Mouse (Mus musculus): ENCODE data around the gene Usf2. TPM values are rescaled to one million over a fixed set of nuclear protein-coding genes. Genes with fewer than 3 reads are reported as not detected.
A peak's percentile ranks its signal among the peaks of the same experiment; 100 is the strongest.

Gene Usf2
- polyA plus RNA-seq, 1 experiment from 2014 or later: 22.7 TPM

DNA sequence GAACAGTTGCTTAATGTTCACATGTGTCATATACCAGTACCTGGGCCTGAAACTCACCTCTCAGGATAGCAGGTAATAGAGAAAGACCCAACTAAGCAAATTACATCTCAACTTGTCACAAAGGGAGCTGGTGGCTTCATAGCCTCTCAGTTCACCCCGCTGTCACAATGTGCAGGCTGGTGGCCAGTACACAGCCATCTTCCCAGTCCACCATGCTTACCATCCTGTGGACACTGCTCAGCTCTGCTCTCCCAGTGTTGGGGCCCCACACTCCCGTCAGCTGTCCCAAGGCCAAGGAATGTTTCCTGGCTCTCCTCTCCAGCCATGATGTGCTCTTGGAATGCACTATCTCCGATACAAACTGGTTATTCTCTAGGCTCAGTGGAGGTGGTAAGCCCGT is 25.1 kb upstream of the Usf2 start:
- Histone ChIP-seq H3K27ac (ENCODE audit: low read depth) (no peak overlapping the region), H3K4me1 (replicated peaks; ENCODE audit: control insufficient read depth, insufficient read depth, low read length) (no peaks in the 10 kb centered on the region), H3K36me3 (ENCODE audit: control insufficient read depth, insufficient read depth, low read length) (no peaks in the 10 kb centered on the region), H3K9ac (ENCODE audit: low read length) (no peak overlapping the region), H3K27me3 (replicated peaks; ENCODE audit: control insufficient read depth, insufficient read depth, low read length) (no peaks in the 10 kb centered on the region), H3K4me2 (ENCODE audit: low read length) (no peak overlapping the region), H3K9me3 (ENCODE audit: control insufficient read depth, low read length) (no peaks in the 10 kb centered on the region), H3K4me3 (ENCODE audit: low read depth, low read length) (no peak overlapping the region)
- ATAC-seq (replicated peaks; ENCODE audit: low FRiP score, low TSS enrichment, low read depth): no peak
- 92% methylated on average over 4 of the region's 4 CpGs for WGBS
- DNase-seq (ENCODE audit: low spot score): no peak

DNA sequence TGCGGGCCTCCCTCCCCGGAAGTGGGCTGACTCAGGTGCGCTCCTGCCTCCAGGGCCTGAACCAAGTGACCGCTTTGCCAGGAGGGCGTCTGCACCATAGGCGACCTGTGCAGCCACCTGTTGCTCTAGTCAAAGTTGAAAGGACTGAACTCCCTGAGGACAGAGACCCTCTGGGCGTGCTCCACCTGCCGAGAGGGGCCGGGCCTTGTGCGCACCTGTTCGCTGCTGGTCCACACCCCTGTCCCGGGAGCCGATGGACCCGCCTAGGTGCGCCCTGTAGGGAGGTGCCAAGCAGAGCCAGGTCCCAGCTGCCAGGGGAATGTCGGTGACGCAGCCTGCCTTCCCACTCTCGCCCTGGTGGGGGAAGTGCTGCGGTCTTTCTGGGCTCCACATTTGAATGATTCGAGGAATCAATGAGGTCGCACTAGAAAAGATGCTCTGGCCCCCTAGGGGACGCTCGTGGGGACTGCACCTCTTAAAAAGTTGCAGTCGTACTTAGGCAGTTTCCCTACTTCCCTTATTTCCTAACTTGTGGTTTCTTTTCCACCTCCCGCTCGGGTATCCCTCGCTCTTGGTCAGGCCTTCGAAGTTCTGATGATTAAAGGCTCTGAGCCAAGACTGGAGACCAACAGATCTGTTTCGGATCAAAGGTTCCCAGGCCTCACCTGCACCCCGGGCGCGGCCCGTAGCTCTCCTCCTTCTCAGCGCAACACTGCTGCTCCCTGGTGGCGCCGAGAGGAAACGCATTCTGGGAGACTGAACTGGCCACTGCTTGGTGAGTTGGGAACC is 17.1 kb upstream of the Usf2 start, which contains the start of gene Fam187b:
Gene Fam187b (plus strand): TSS at position 290 of the 789 bp plus-strand sequence.
- under 1% methylated on average over 37 of the region's 37 CpGs for WGBS

GRCm38 (mm10) chr7:30973251-30973500 is 16.6 kb upstream of the Usf2 start, which contains the start of gene Lsr:
Gene Lsr (minus strand): TSS chr7:30973464.
- peaks cover 11% of the 10 kb centered on the region; the same call in 1 of the 2 replicates for H3K36me3 ChIP-seq (ENCODE audit: control insufficient read depth, insufficient read depth, low read length)
- peak within 1 kb of the TSS; percentile 47 for H3K4me3 ChIP-seq (ENCODE audit: low read depth, low read length)
- H3K27me3 ChIP-seq (replicated peaks; ENCODE audit: control insufficient read depth, insufficient read depth, low read length): 0 out of 2 replicates have a peak, but pooled peaks cover 11% of the 10 kb centered on the region
- peak within 1 kb of the TSS; percentile 61 for H3K4me2 ChIP-seq (ENCODE audit: low read length)
- peak within 1 kb of the TSS; percentile 66 for H3K9ac ChIP-seq (ENCODE audit: low read length)
- under 1% methylated on average over 19 of the region's 19 CpGs for WGBS
- DNase-seq (ENCODE audit: low spot score) (no peak), ATAC-seq (replicated peaks; ENCODE audit: low FRiP score, low TSS enrichment, low read depth) (peak; percentile 91; the same call in 1 of the 2 replicates)
- H3K27ac ChIP-seq (ENCODE audit: low read depth): peak within 1 kb of the TSS; percentile 81
- H3K9me3 ChIP-seq (ENCODE audit: control insufficient read depth, low read length): no peaks in the 10 kb centered on the region
- no peaks in the 10 kb centered on the region; the same call in 1 of the 2 replicates for H3K4me1 ChIP-seq (replicated peaks; ENCODE audit: control insufficient read depth, insufficient read depth, low read length)

More for the DNA sequence above, 17.1 kb upstream of the Usf2 start, which contains the start of gene Fam187b:
- H3K9ac ChIP-seq (ENCODE audit: low read length): peak within 1 kb of the TSS; percentile 66
- no peaks in the 10 kb centered on the region for H3K9me3 ChIP-seq (ENCODE audit: control insufficient read depth, low read length)
- DNase-seq (ENCODE audit: low spot score) (peak; percentile 96), ATAC-seq (replicated peaks; ENCODE audit: low FRiP score, low TSS enrichment, low read depth) (peak; percentile 94)
- 0 out of 2 replicates have a peak, but pooled peaks cover 11% of the 10 kb centered on the region for H3K27me3 ChIP-seq (replicated peaks; ENCODE audit: control insufficient read depth, insufficient read depth, low read length)
- H3K4me2 ChIP-seq (ENCODE audit: low read length): peak within 1 kb of the TSS; percentile 61
- 0 out of 2 replicates have a peak, but pooled peaks cover 8% of the 10 kb centered on the region for H3K36me3 ChIP-seq (ENCODE audit: control insufficient read depth, insufficient read depth, low read length)
- no peaks in the 10 kb centered on the region; the same call in 1 of the 2 replicates for H3K4me1 ChIP-seq (replicated peaks; ENCODE audit: control insufficient read depth, insufficient read depth, low read length)
- H3K27ac ChIP-seq (ENCODE audit: low read depth): peak within 1 kb of the TSS; percentile 81
- peak within 1 kb of the TSS; percentile 47 for H3K4me3 ChIP-seq (ENCODE audit: low read depth, low read length)

- Histone ChIP-seq H3K9me3 (ENCODE audit: control insufficient read depth, low read length) (no peaks in the 10 kb centered on the region), H3K9ac (ENCODE audit: low read length) (peak overlapping the region; percentile 66), H3K4me2 (ENCODE audit: low read length) (peak overlapping the region; percentile 61), H3K27me3 (replicated peaks; ENCODE audit: control insufficient read depth, insufficient read depth, low read length) (0 out of 2 replicates have a peak, but pooled peaks cover 11% of the 10 kb centered on the region), H3K27ac (ENCODE audit: low read depth) (peak overlapping the region; percentile 81), H3K4me3 (ENCODE audit: low read depth, low read length) (peak overlapping the region; percentile 47), H3K36me3 (ENCODE audit: control insufficient read depth, insufficient read depth, low read length) (peaks cover 11% of the 10 kb centered on the region; the same call in 1 of the 2 replicates), H3K4me1 (replicated peaks; ENCODE audit: control insufficient read depth, insufficient read depth, low read length) (no peaks in the 10 kb centered on the region; the same call in 1 of the 2 replicates)
- WGBS: 3% methylated on average over 41 of the region's 41 CpGs
- peak; percentile 41 for ATAC-seq (replicated peaks; ENCODE audit: low FRiP score, low TSS enrichment, low read depth)
- no peak for DNase-seq (ENCODE audit: low spot score)
These were observed 16.0 kb upstream of the Usf2 start for GRCm38 (mm10) chr7:30972426-30973250.

GRCm38 (mm10) chr7:30971901-30972300 is 15.3 kb upstream of the Usf2 start:
- WGBS: 87% methylated on average over 15 of the region's 15 CpGs
- Histone ChIP-seq H3K9ac (ENCODE audit: low read length) (peak overlapping the region; percentile 66; the same call in 1 of the 2 replicates), H3K4me2 (ENCODE audit: low read length) (peak overlapping the region; percentile 61), H3K9me3 (ENCODE audit: control insufficient read depth, low read length) (no peaks in the 10 kb centered on the region), H3K4me3 (ENCODE audit: low read depth, low read length) (peak overlapping the region; percentile 47), H3K27ac (ENCODE audit: low read depth) (no peak overlapping the region), H3K27me3 (replicated peaks; ENCODE audit: control insufficient read depth, insufficient read depth, low read length) (0 out of 2 replicates have a peak, but pooled peaks cover 11% of the 10 kb centered on the region), H3K36me3 (ENCODE audit: control insufficient read depth, insufficient read depth, low read length) (peaks cover 11% of the 10 kb centered on the region; the same call in 1 of the 2 replicates), H3K4me1 (replicated peaks; ENCODE audit: control insufficient read depth, insufficient read depth, low read length) (no peaks in the 10 kb centered on the region; the same call in 1 of the 2 replicates)
- ATAC-seq (replicated peaks; ENCODE audit: low FRiP score, low TSS enrichment, low read depth) (no peak), DNase-seq (ENCODE audit: low spot score) (no peak)

- Histone ChIP-seq H3K4me2 (ENCODE audit: low read length) (no peak overlapping the region), H3K27me3 (replicated peaks; ENCODE audit: control insufficient read depth, insufficient read depth, low read length) (0 out of 2 replicates have a peak, but pooled peaks cover 11% of the 10 kb centered on the region), H3K4me1 (replicated peaks; ENCODE audit: control insufficient read depth, insufficient read depth, low read length) (no peaks in the 10 kb centered on the region; the same call in 1 of the 2 replicates), H3K9me3 (ENCODE audit: control insufficient read depth, low read length) (no peaks in the 10 kb centered on the region), H3K27ac (ENCODE audit: low read depth) (no peak overlapping the region), H3K36me3 (ENCODE audit: control insufficient read depth, insufficient read depth, low read length) (peaks cover 11% of the 10 kb centered on the region; the same call in 1 of the 2 replicates), H3K4me3 (ENCODE audit: low read depth, low read length) (no peak overlapping the region), H3K9ac (ENCODE audit: low read length) (no peak overlapping the region)
- WGBS: 91% methylated on average over 4 of the region's 4 CpGs
- ATAC-seq (replicated peaks; ENCODE audit: low FRiP score, low TSS enrichment, low read depth) (no peak), DNase-seq (ENCODE audit: low spot score) (no peak)
These were observed 12.6 kb upstream of the Usf2 start for GRCm38 (mm10) chr7:30969174-30969573.

- Histone ChIP-seq H3K27ac (ENCODE audit: low read depth) (no peak overlapping the region), H3K9me3 (ENCODE audit: control insufficient read depth, low read length) (no peaks in the 10 kb centered on the region), H3K4me1 (replicated peaks; ENCODE audit: control insufficient read depth, insufficient read depth, low read length) (no peaks in the 10 kb centered on the region; the same call in 1 of the 2 replicates), H3K4me3 (ENCODE audit: low read depth, low read length) (no peak overlapping the region), H3K4me2 (ENCODE audit: low read length) (no peak overlapping the region), H3K27me3 (replicated peaks; ENCODE audit: control insufficient read depth, insufficient read depth, low read length) (0 out of 2 replicates have a peak, but pooled peaks cover 11% of the 10 kb centered on the region), H3K9ac (ENCODE audit: low read length) (no peak overlapping the region), H3K36me3 (ENCODE audit: control insufficient read depth, insufficient read depth, low read length) (peaks cover 11% of the 10 kb centered on the region; the same call in 1 of the 2 replicates)
- 91% methylated on average over 8 of the region's 8 CpGs for WGBS
- DNase-seq (ENCODE audit: low spot score) (no peak), ATAC-seq (replicated peaks; ENCODE audit: low FRiP score, low TSS enrichment, low read depth) (no peak)
These were observed 12.0 kb upstream of the Usf2 start for GRCm38 (mm10) chr7:30968611-30969010.

- peaks cover 14% of the 10 kb centered on the region; the same call in 1 of the 2 replicates for H3K36me3 ChIP-seq (ENCODE audit: control insufficient read depth, insufficient read depth, low read length)
- no peaks in the 10 kb centered on the region for H3K27me3 ChIP-seq (replicated peaks; ENCODE audit: control insufficient read depth, insufficient read depth, low read length)
- WGBS: 80% methylated on average over 3 of the region's 3 CpGs
- no peak overlapping the region for H3K27ac ChIP-seq (ENCODE audit: low read depth)
- H3K4me3 ChIP-seq (ENCODE audit: low read depth, low read length): no peak overlapping the region
- ATAC-seq (replicated peaks; ENCODE audit: low FRiP score, low TSS enrichment, low read depth) (no peak), DNase-seq (ENCODE audit: low spot score) (no peak)
- H3K4me1 ChIP-seq (replicated peaks; ENCODE audit: control insufficient read depth, insufficient read depth, low read length): no peaks in the 10 kb centered on the region
- no peak overlapping the region for H3K9ac ChIP-seq (ENCODE audit: low read length)
- no peak overlapping the region for H3K4me2 ChIP-seq (ENCODE audit: low read length)
- H3K9me3 ChIP-seq (ENCODE audit: control insufficient read depth, low read length): no peaks in the 10 kb centered on the region
These were observed 10.1 kb upstream of the Usf2 start for GRCm38 (mm10) chr7:30966657-30967056.
